Comparison of ENCODE assay signal across 8 mouse cellular contexts in genomic region chr7:28301616-28302433, GRCm38 (mm10). TPM values are rescaled to one million over a fixed set of nuclear protein-coding genes. Genes with fewer than 3 reads are reported as not detected.
DNase-seq lines count a peak whose midpoint lies in the region; ATAC-seq lines count a peak whose summit lies in the region.

TSS of gene Dll3 (minus strand) at chr7:28302238.

- peaks cover 30% of the 10 kb centered on the region for H3K27me3 ChIP-seq in forebrain, embryonic 11.5 days (ENCODE audit: control insufficient read depth, insufficient read depth, low read length)
- peaks cover 58% of the 10 kb centered on the region for H3K27me3 ChIP-seq in hindbrain, embryonic 10.5 days (ENCODE audit: insufficient read depth, poor library complexity, severe bottlenecking)
- H3K27me3 ChIP-seq in limb, embryonic 11.5 days (ENCODE audit: control insufficient read depth, insufficient read depth, low read length): peaks cover 33% of the 10 kb centered on the region

- H3K4me2 ChIP-seq in forebrain, embryonic 11.5 days (ENCODE audit: low read depth, low read length, severe bottlenecking): peak within 1 kb of the TSS; percentile 50
- H3K4me2 ChIP-seq in limb, embryonic 11.5 days (ENCODE audit: low read depth, severe bottlenecking): peak within 1 kb of the TSS; percentile 59

- ATAC-seq in forebrain, embryonic 11.5 days (replicated peaks; ENCODE audit: low FRiP score): peak; percentile 82
- peak; percentile 67; the same call in 1 of the 2 replicates for ATAC-seq in limb, embryonic 11.5 days (ENCODE audit: insufficient number of reproducible peaks, low FRiP score, low TSS enrichment, low read depth)

- H3K4me3 ChIP-seq in forebrain, embryonic 11.5 days (ENCODE audit: low read depth, low read length): peak within 1 kb of the TSS; percentile 44
- peak within 1 kb of the TSS; percentile 61 for H3K4me3 ChIP-seq in hindbrain, embryonic 10.5 days
- H3K4me3 ChIP-seq in limb, embryonic 11.5 days (ENCODE audit: low read depth, low read length): peak within 1 kb of the TSS; percentile 24

- 2% methylated on average over 29 of the region's 30 CpGs for WGBS in forebrain, embryonic 11.5 days
- WGBS in hindbrain, embryonic 10.5 days: under 1% methylated on average over 30 of the region's 30 CpGs
- WGBS in limb, embryonic 11.5 days: under 1% methylated on average over 30 of the region's 30 CpGs

- peak within 1 kb of the TSS; percentile 74 for H3K9ac ChIP-seq in forebrain, embryonic 11.5 days (ENCODE audit: low read length)
- H3K9ac ChIP-seq in limb, embryonic 11.5 days (ENCODE audit: low read length): peak within 1 kb of the TSS; percentile 41

- H3K27ac ChIP-seq in forebrain, embryonic 11.5 days (ENCODE audit: low read depth, low read length): peak within 1 kb of the TSS; percentile 87
- peak within 1 kb of the TSS; percentile 91 for H3K27ac ChIP-seq in hindbrain, embryonic 10.5 days
- no peak within 1 kb of the TSS for H3K27ac ChIP-seq in limb, embryonic 11.5 days (replicated peaks; ENCODE audit: low read depth, low read length)

- peaks cover 12% of the 10 kb centered on the region for H3K36me3 ChIP-seq in forebrain, embryonic 11.5 days (ENCODE audit: control insufficient read depth, insufficient read depth, low read length)
- H3K36me3 ChIP-seq in hindbrain, embryonic 10.5 days: peaks cover 38% of the 10 kb centered on the region
- peaks cover 16% of the 10 kb centered on the region for H3K36me3 ChIP-seq in limb, embryonic 11.5 days (ENCODE audit: control insufficient read depth, insufficient read depth, low read length)

- peaks cover 13% of the 10 kb centered on the region for H3K4me1 ChIP-seq in forebrain, embryonic 11.5 days (replicated peaks; ENCODE audit: control insufficient read depth, insufficient read depth, low read length)
- peaks cover 52% of the 10 kb centered on the region for H3K4me1 ChIP-seq in hindbrain, embryonic 10.5 days (replicated peaks)
- peaks cover 5% of the 10 kb centered on the region; the same call in 1 of the 2 replicates for H3K4me1 ChIP-seq in limb, embryonic 11.5 days (ENCODE audit: control insufficient read depth, insufficient read depth, low read length)

- peak; percentile 82 to 86 for DNase-seq in cerebellum, postnatal 10 days
- no peak for DNase-seq in cerebellum, adult 11-12 months
- peak; percentile 21 for DNase-seq in T-cell, adult 2 months (ENCODE audit: low spot score)
- peak; percentile 90 for DNase-seq in forebrain, embryonic 11.5 days (ENCODE audit: low spot score)
- peak; percentile 83 for DNase-seq in hindbrain, embryonic 10.5 days (ENCODE audit: low spot score)
- DNase-seq in limb, embryonic 11.5 days (ENCODE audit: low spot score): peak; percentile 84
- DNase-seq in mesoderm, embryonic 11.5 days (ENCODE audit: low read depth, low spot score): peak; percentile 81
- peak; percentile 56 to 79 for DNase-seq in spleen, postnatal 4 days (ENCODE audit: low spot score in 2 of 2)

- H3K9me3 ChIP-seq in forebrain, embryonic 11.5 days (ENCODE audit: control insufficient read depth, low read length): no peaks in the 10 kb centered on the region
- H3K9me3 ChIP-seq in hindbrain, embryonic 10.5 days: no peaks in the 10 kb centered on the region
- H3K9me3 ChIP-seq in limb, embryonic 11.5 days (ENCODE audit: control insufficient read depth, low read length): no peaks in the 10 kb centered on the region

RNA-seq across cellular contexts. Expression of gene Dll3, which starts in this region (rescaled TPM):
- polyA plus RNA-seq in forebrain, embryonic 11.5 days (2014; fragmentation: Nextera tagmentation; extraction: Ambion mirVana): 43.6 and 50.5 TPM in 2 replicates
- 50.2 and 88.5 TPM in 2 replicates for polyA plus RNA-seq in hindbrain, embryonic 10.5 days (2016; fragmentation: Nextera tagmentation; extraction: Ambion mirVana)
- polyA plus RNA-seq in limb, embryonic 11.5 days (2014; fragmentation: Nextera tagmentation; extraction: Ambion mirVana): 2.7 and 4.3 TPM in 2 replicates
